Mouse (Mus musculus): ENCODE data around the gene Pgc. TPM values are rescaled to one million over a fixed set of nuclear protein-coding genes. Genes with fewer than 3 reads are reported as not detected.

Pgc gene
- polyA plus RNA-seq, 1 experiment from 2014 or later = 2.6 TPM

DNA sequence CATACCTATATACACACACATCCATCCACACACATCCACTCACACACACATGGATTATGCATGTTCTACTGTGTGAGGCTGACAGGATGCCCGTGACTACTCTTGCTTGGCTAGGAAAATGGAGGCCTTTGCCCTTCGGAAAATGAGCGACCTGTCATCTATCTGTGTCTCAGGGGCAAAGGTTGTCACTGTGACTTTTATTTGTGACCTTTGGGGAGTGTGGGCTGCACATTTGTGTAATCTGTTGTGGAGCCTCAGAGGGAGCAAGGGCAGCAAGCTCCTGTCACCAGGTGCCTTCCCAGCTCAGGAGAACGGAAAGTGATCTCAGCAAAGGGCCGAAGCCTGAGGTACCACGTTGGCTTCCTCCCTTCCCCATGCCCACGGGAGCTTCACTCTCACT, 35.4 kb downstream of the Pgc start:
- Histone ChIP-seq H3K27ac (ENCODE audit: low read depth) (no peak overlapping the region), H3K4me2 (ENCODE audit: low read length) (no peak overlapping the region), H3K9me3 (ENCODE audit: control insufficient read depth, low read length) (no peaks in the 10 kb centered on the region), H3K4me3 (ENCODE audit: low read depth, low read length) (no peak overlapping the region), H3K9ac (ENCODE audit: low read length) (no peak overlapping the region), H3K36me3 (ENCODE audit: control insufficient read depth, insufficient read depth, low read length) (no peaks in the 10 kb centered on the region), H3K27me3 (replicated peaks; ENCODE audit: control insufficient read depth, insufficient read depth, low read length) (no peaks in the 10 kb centered on the region), H3K4me1 (replicated peaks; ENCODE audit: control insufficient read depth, insufficient read depth, low read length) (peaks cover 7% of the 10 kb centered on the region; the same call in 1 of the 2 replicates)
- 78% methylated on average over 7 of the region's 7 CpGs for WGBS
- no peak for ATAC-seq (replicated peaks; ENCODE audit: low FRiP score, low TSS enrichment, low read depth)
- DNase-seq (ENCODE audit: low spot score) = no peak

DNA sequence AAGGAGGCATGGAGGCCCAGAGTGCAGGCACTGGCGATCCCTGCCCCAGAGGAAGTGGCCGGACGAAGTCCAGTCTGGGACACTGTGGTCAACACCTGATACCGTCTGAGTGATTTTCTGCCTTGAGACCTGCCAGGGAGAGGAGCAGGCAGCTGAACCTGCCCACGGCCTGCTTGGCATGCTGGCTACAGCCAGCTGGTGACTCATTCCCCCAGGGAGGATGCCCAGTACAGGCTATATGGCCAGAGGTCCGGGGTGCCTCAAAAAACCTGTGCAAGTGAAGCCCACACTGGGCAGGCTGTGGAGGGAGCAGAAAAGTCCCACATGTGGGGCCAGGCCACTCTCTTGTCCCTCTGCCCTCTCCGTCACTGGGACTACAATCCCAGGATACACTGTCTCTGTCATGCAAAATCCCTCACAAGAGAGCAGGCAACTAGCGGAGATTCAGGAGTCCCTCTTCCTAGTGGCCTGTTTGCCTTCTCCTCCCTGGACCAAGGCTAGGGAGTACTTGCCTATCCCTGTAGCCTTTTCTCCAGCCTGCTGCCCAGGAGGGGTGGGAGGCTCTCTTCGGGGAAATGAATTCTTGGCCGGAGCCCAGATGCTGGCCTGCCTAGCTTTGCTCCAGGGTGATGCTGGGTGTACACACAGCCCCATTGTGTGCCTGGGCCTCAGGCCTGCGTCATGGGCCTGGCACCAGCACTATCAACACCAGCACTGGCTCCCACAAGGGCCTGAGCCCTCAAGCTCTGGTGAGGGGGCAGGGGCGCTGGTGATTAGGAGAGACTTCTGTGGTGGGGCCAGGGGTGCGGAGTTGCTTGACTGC, 36.1 kb downstream of the Pgc start:
- WGBS = 71% methylated on average over 13 of the region's 13 CpGs
- no peak overlapping the region for H3K9ac ChIP-seq (ENCODE audit: low read length)
- H3K27ac ChIP-seq (ENCODE audit: low read depth) = peak overlapping the region; percentile 24; the same call in 1 of the 2 replicates
- peaks cover 7% of the 10 kb centered on the region; the same call in 1 of the 2 replicates for H3K4me1 ChIP-seq (replicated peaks; ENCODE audit: control insufficient read depth, insufficient read depth, low read length)
- DNase-seq (ENCODE audit: low spot score) (no peak), ATAC-seq (replicated peaks; ENCODE audit: low FRiP score, low TSS enrichment, low read depth) (0 out of 2 replicates have a peak, but pooled peaks have one; percentile 22)
- no peaks in the 10 kb centered on the region for H3K27me3 ChIP-seq (replicated peaks; ENCODE audit: control insufficient read depth, insufficient read depth, low read length)
- H3K4me2 ChIP-seq (ENCODE audit: low read length) = no peak overlapping the region
- no peak overlapping the region for H3K4me3 ChIP-seq (ENCODE audit: low read depth, low read length)
- no peaks in the 10 kb centered on the region for H3K36me3 ChIP-seq (ENCODE audit: control insufficient read depth, insufficient read depth, low read length)
- no peaks in the 10 kb centered on the region for H3K9me3 ChIP-seq (ENCODE audit: control insufficient read depth, low read length)

- no peak overlapping the region for H3K4me3 ChIP-seq (ENCODE audit: low read depth, low read length)
- 66% methylated on average over 4 of the region's 4 CpGs for WGBS
- H3K4me1 ChIP-seq (replicated peaks; ENCODE audit: control insufficient read depth, insufficient read depth, low read length) = peaks cover 7% of the 10 kb centered on the region; the same call in 1 of the 2 replicates
- H3K36me3 ChIP-seq (ENCODE audit: control insufficient read depth, insufficient read depth, low read length) = no peaks in the 10 kb centered on the region
- no peak overlapping the region for H3K9ac ChIP-seq (ENCODE audit: low read length)
- ATAC-seq (replicated peaks; ENCODE audit: low FRiP score, low TSS enrichment, low read depth) (no peak), DNase-seq (ENCODE audit: low spot score) (no peak)
- H3K4me2 ChIP-seq (ENCODE audit: low read length) = no peak overlapping the region
- H3K27me3 ChIP-seq (replicated peaks; ENCODE audit: control insufficient read depth, insufficient read depth, low read length) = no peaks in the 10 kb centered on the region
- H3K27ac ChIP-seq (ENCODE audit: low read depth) = no peak overlapping the region
- no peaks in the 10 kb centered on the region for H3K9me3 ChIP-seq (ENCODE audit: control insufficient read depth, low read length)
Observed at GRCm38 (mm10) chr17:47765986-47766385, 39.3 kb downstream of the Pgc start.

- Histone ChIP-seq H3K4me2 (ENCODE audit: low read length) (no peak overlapping the region), H3K4me1 (replicated peaks; ENCODE audit: control insufficient read depth, insufficient read depth, low read length) (peaks cover 7% of the 10 kb centered on the region; the same call in 1 of the 2 replicates), H3K9me3 (ENCODE audit: control insufficient read depth, low read length) (no peaks in the 10 kb centered on the region), H3K27me3 (replicated peaks; ENCODE audit: control insufficient read depth, insufficient read depth, low read length) (no peaks in the 10 kb centered on the region), H3K4me3 (ENCODE audit: low read depth, low read length) (no peak overlapping the region), H3K36me3 (ENCODE audit: control insufficient read depth, insufficient read depth, low read length) (no peaks in the 10 kb centered on the region), H3K27ac (ENCODE audit: low read depth) (no peak overlapping the region), H3K9ac (ENCODE audit: low read length) (no peak overlapping the region)
- DNase-seq (ENCODE audit: low spot score) = no peak
- WGBS = 86% methylated on average over 6 of the region's 6 CpGs
- no peak for ATAC-seq (replicated peaks; ENCODE audit: low FRiP score, low TSS enrichment, low read depth)
Observed at GRCm38 (mm10) chr17:47766407-47767043, 39.9 kb downstream of the Pgc start.

GRCm38 (mm10) chr17:47767081-47767455, 40.4 kb downstream of the Pgc start:
- Histone ChIP-seq H3K4me1 (replicated peaks; ENCODE audit: control insufficient read depth, insufficient read depth, low read length) (peaks cover 7% of the 10 kb centered on the region; the same call in 1 of the 2 replicates), H3K27me3 (replicated peaks; ENCODE audit: control insufficient read depth, insufficient read depth, low read length) (no peaks in the 10 kb centered on the region), H3K9ac (ENCODE audit: low read length) (no peak overlapping the region), H3K4me2 (ENCODE audit: low read length) (no peak overlapping the region), H3K9me3 (ENCODE audit: control insufficient read depth, low read length) (no peaks in the 10 kb centered on the region), H3K4me3 (ENCODE audit: low read depth, low read length) (no peak overlapping the region), H3K27ac (ENCODE audit: low read depth) (no peak overlapping the region), H3K36me3 (ENCODE audit: control insufficient read depth, insufficient read depth, low read length) (no peaks in the 10 kb centered on the region)
- ATAC-seq (replicated peaks; ENCODE audit: low FRiP score, low TSS enrichment, low read depth) = no peak
- no peak for DNase-seq (ENCODE audit: low spot score)
- 71% methylated on average over 2 of the region's 2 CpGs for WGBS

DNA sequence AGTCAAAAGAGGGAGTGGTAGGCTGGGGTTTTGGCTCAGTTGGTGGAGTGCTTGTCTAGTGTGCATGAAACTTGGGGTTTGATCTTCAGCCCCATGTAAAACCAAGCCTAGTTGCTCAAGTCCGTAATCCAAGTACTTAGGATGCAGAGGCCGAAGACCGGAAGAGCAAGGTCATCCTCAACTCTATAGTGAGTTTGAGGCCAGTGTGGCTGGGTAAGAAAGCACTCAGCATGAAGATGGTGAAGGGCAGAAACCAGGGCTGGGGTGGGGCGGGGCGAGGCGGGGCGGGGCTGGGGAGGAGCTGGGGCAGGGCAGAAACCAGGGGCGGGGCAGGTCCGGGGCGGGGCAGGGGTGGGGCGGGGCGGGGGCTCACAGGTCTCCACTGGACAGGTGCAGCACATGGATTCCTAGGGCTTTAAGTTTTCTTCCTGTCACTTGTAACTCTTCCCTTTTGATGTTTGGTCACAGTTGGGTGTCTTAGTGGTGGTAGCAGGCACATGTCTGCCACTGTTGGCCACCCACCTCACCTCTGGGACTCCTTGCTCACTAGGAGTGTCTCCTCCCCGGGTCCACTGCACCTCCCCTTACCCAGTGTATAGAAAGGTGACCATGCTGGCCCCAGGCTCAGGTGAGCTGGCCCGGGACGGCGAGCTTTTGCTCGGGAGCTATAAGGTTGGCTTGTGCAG, 41.0 kb downstream of the Pgc start:
- Histone ChIP-seq H3K27me3 (replicated peaks; ENCODE audit: control insufficient read depth, insufficient read depth, low read length) (no peaks in the 10 kb centered on the region), H3K4me1 (replicated peaks; ENCODE audit: control insufficient read depth, insufficient read depth, low read length) (peaks cover 4% of the 10 kb centered on the region; the same call in 1 of the 2 replicates), H3K36me3 (ENCODE audit: control insufficient read depth, insufficient read depth, low read length) (no peaks in the 10 kb centered on the region), H3K4me3 (ENCODE audit: low read depth, low read length) (no peak overlapping the region), H3K27ac (ENCODE audit: low read depth) (no peak overlapping the region), H3K4me2 (ENCODE audit: low read length) (no peak overlapping the region), H3K9ac (ENCODE audit: low read length) (no peak overlapping the region), H3K9me3 (ENCODE audit: control insufficient read depth, low read length) (no peaks in the 10 kb centered on the region)
- 0 out of 2 replicates have a peak, but pooled peaks have one; percentile 14 for ATAC-seq (replicated peaks; ENCODE audit: low FRiP score, low TSS enrichment, low read depth)
- 54% methylated on average over 11 of the region's 17 CpGs for WGBS
- DNase-seq (ENCODE audit: low spot score) = no peak

GRCm38 (mm10) chr17:47768707-47769276, 42.1 kb downstream of the Pgc start:
- WGBS = 52% methylated on average over 12 of the region's 12 CpGs
- Histone ChIP-seq H3K27ac (ENCODE audit: low read depth) (no peak overlapping the region), H3K27me3 (replicated peaks; ENCODE audit: control insufficient read depth, insufficient read depth, low read length) (no peaks in the 10 kb centered on the region), H3K4me3 (ENCODE audit: low read depth, low read length) (no peak overlapping the region), H3K4me2 (ENCODE audit: low read length) (no peak overlapping the region), H3K36me3 (ENCODE audit: control insufficient read depth, insufficient read depth, low read length) (no peaks in the 10 kb centered on the region), H3K4me1 (replicated peaks; ENCODE audit: control insufficient read depth, insufficient read depth, low read length) (no peaks in the 10 kb centered on the region), H3K9ac (ENCODE audit: low read length) (no peak overlapping the region), H3K9me3 (ENCODE audit: control insufficient read depth, low read length) (0 out of 2 replicates have a peak, but pooled peaks cover 2% of the 10 kb centered on the region)
- no peak for DNase-seq (ENCODE audit: low spot score)
- no peak for ATAC-seq (replicated peaks; ENCODE audit: low FRiP score, low TSS enrichment, low read depth)

All from intestine, embryonic 14.5 days (tissue).